Mouse (Mus musculus): ENCODE measurements at regions not wholly inside any gene's neighbourhood (a gene's known extent, or its start where the extent isn't known, plus 50 kb on each side); places are given as distances from the start of the nearest gene placed in this dataset.

DNA sequence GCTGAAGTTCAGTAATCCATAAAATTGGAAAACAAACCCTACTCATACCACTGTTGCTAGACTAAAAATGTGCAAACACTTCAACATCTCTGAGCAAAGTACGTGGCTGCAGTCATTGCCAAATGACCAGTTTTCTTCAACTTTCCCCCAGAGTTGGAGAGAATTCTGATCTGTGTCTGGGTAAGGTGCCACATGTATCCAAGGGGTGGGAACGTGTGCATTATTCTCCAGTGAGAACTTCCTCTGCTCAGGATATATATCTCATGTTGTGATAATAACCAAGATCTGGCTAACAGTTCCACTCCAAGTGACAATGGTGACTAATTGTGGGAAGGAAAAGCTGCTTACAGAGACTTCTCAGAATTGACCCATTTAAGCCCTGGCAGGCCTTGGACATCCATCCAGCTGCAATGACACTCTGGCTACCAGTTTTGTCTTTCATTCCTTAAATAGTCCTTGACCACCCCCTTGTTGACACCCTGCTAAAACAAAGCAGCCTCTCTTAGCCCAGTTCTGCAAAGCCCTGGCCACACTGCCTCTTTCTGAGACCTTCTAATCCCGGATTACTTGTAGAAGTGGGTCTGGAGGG lies 99.4 kb upstream of the Vps8 start:
- TF ChIP-seq CTCF (IDR thresholded peaks at IDR 0.05; ENCODE audit: control insufficient read depth, insufficient read depth, insufficient read length) (no peak), USF1 (IDR thresholded peaks at IDR 0.05; ENCODE audit: low read depth) (no peak), MAX (IDR thresholded peaks at IDR 0.05) (no peak), MYOG (IDR thresholded peaks at IDR 0.05; ENCODE audit: control insufficient read depth, extremely low read depth, insufficient read length) (no peak), FOSL1 (IDR thresholded peaks at IDR 0.05; ENCODE audit: insufficient read depth, low read length, poor library complexity, severe bottlenecking) (no peak), CEBPB (IDR thresholded peaks at IDR 0.05; ENCODE audit: low read depth) (no peak)

All from C2C12 (cell line).